In genomic region chr11:59183821-59184220, GRCm38 (mm10) we compare ENCODE assay signal across 8 mouse cellular contexts. TPM values are rescaled to one million over a fixed set of nuclear protein-coding genes. Genes with fewer than 3 reads are reported as not detected.
DNase-seq lines count a peak whose midpoint lies in the region; ATAC-seq lines count a peak whose summit lies in the region.

No protein-coding gene starts in this region.

- H3K4me2 ChIP-seq in intestine, embryonic 14.5 days (ENCODE audit: low read length): no peak overlapping the region
- no peak overlapping the region for H3K4me2 ChIP-seq in liver, embryonic 11.5 days

- peaks cover 28% of the 10 kb centered on the region for H3K36me3 ChIP-seq in intestine, embryonic 14.5 days (ENCODE audit: control insufficient read depth, insufficient read depth, low read length)
- H3K36me3 ChIP-seq in liver, embryonic 11.5 days (ENCODE audit: control insufficient read depth, insufficient read depth, low read length): peaks cover 14% of the 10 kb centered on the region

- H3K9me3 ChIP-seq in intestine, embryonic 14.5 days (ENCODE audit: control insufficient read depth, low read length): no peaks in the 10 kb centered on the region
- no peaks in the 10 kb centered on the region for H3K9me3 ChIP-seq in liver, embryonic 11.5 days (ENCODE audit: control insufficient read depth, low read length)

- ATAC-seq in intestine, embryonic 14.5 days (replicated peaks; ENCODE audit: low FRiP score, low TSS enrichment, low read depth): no peak
- peak; percentile 65 for ATAC-seq in liver, embryonic 11.5 days (replicated peaks; ENCODE audit: low FRiP score)
- no peak for ATAC-seq in activated CD4-positive, CD25-positive, alpha-beta regulatory T cell, adult 4 months

- WGBS in intestine, embryonic 14.5 days: 32% methylated on average over 3 of the region's 3 CpGs
- WGBS in liver, embryonic 11.5 days: 37% methylated on average over 3 of the region's 3 CpGs

- H3K9ac ChIP-seq in intestine, embryonic 14.5 days (ENCODE audit: low read length): no peak overlapping the region
- H3K9ac ChIP-seq in liver, embryonic 11.5 days (ENCODE audit: low read depth, low read length): no peak overlapping the region

- peak; percentile 36 for DNase-seq in thymus, postnatal 0 days (ENCODE audit: low spot score)
- no peak for DNase-seq in thymus, adult 18-20 months
- DNase-seq in adrenal gland, postnatal 36 days: peak; percentile 60 to 78
- peak; percentile 68 for DNase-seq in gastrocnemius, postnatal 25 days
- DNase-seq in intestine, embryonic 14.5 days (ENCODE audit: low spot score): peak; percentile 76
- DNase-seq in liver, embryonic 11.5 days (ENCODE audit: low spot score): no peak
- DNase-seq in ovary, postnatal 14 days (ENCODE audit: low spot score): peak; percentile 55

- H3K27ac ChIP-seq in intestine, embryonic 14.5 days (ENCODE audit: low read depth): no peak overlapping the region
- H3K27ac ChIP-seq in liver, embryonic 11.5 days (ENCODE audit: low read depth, low read length): no peak overlapping the region

- peaks cover 8% of the 10 kb centered on the region for H3K4me1 ChIP-seq in intestine, embryonic 14.5 days (replicated peaks; ENCODE audit: control insufficient read depth, insufficient read depth, low read length)
- peaks cover 8% of the 10 kb centered on the region; the same call in 1 of the 2 replicates for H3K4me1 ChIP-seq in liver, embryonic 11.5 days (replicated peaks; ENCODE audit: control insufficient read depth, insufficient read depth, low read length)

- H3K4me3 ChIP-seq in intestine, embryonic 14.5 days (ENCODE audit: low read depth, low read length): no peak overlapping the region
- H3K4me3 ChIP-seq in liver, embryonic 11.5 days (ENCODE audit: low read depth, low read length): no peak overlapping the region

- peaks cover 2% of the 10 kb centered on the region for H3K27me3 ChIP-seq in intestine, embryonic 14.5 days (replicated peaks; ENCODE audit: control insufficient read depth, insufficient read depth, low read length)
- H3K27me3 ChIP-seq in liver, embryonic 11.5 days (replicated peaks; ENCODE audit: control insufficient read depth, insufficient read depth, low read length): peaks cover 12% of the 10 kb centered on the region

RNA-seq across cellular contexts. Expression of gene Gjc2, which starts 0.8 kb away (rescaled TPM):
- polyA plus RNA-seq in thymus, postnatal 0 days (2015; fragmentation: Nextera tagmentation; extraction: Ambion mirVana): 0.18 and 0.26 TPM in 2 replicates
- total RNA-seq in adrenal gland, postnatal 36 days (2021): under 1 TPM; 0.40 TPM
- total RNA-seq in gastrocnemius, postnatal 25 days (2021): under 1 TPM; 0.33 to 0.48 TPM
- polyA plus RNA-seq in intestine, embryonic 14.5 days (2014; fragmentation: Nextera tagmentation; extraction: Ambion mirVana): 0.42 and 0.55 TPM in 2 replicates
- polyA plus RNA-seq in liver, embryonic 11.5 days (2014; fragmentation: Nextera tagmentation; extraction: Ambion mirVana): 0.07 TPM in 1 of 2 replicates, not detected in the other
- not detected for polyA plus RNA-seq in activated CD4-positive, CD25-positive, alpha-beta regulatory T cell, adult 4 months (2017; shearing (Covaris generic))

RNA-seq across cellular contexts. Expression of gene Guk1, which starts 8.2 kb away (rescaled TPM):
- polyA plus RNA-seq in thymus, postnatal 0 days (2015; fragmentation: Nextera tagmentation; extraction: Ambion mirVana): 92.3 and 93.0 TPM in 2 replicates
- 10 to 100 TPM; 62.2 to 68.3 TPM for total RNA-seq in adrenal gland, postnatal 36 days (2021)
- 10 to 100 TPM; 18.7 to 24.5 TPM for total RNA-seq in gastrocnemius, postnatal 25 days (2021)
- polyA plus RNA-seq in intestine, embryonic 14.5 days (2014; fragmentation: Nextera tagmentation; extraction: Ambion mirVana): 142 and 143 TPM in 2 replicates
- polyA plus RNA-seq in liver, embryonic 11.5 days (2014; fragmentation: Nextera tagmentation; extraction: Ambion mirVana): 131 and 134 TPM in 2 replicates
- polyA plus RNA-seq in activated CD4-positive, CD25-positive, alpha-beta regulatory T cell, adult 4 months (2017; shearing (Covaris generic)): 10 to 100 TPM; 60.2 to 63.5 TPM

RNA-seq across cellular contexts. Expression of gene Mrpl55, which starts 18.5 kb away (rescaled TPM):
- 106 and 110 TPM in 2 replicates for polyA plus RNA-seq in thymus, postnatal 0 days (2015; fragmentation: Nextera tagmentation; extraction: Ambion mirVana)
- total RNA-seq in adrenal gland, postnatal 36 days (2021): 10 to 100 TPM; 46.1 to 60.7 TPM
- 10 to 100 TPM; 47.8 to 48.4 TPM for total RNA-seq in gastrocnemius, postnatal 25 days (2021)
- polyA plus RNA-seq in intestine, embryonic 14.5 days (2014; fragmentation: Nextera tagmentation; extraction: Ambion mirVana): 107 and 117 TPM in 2 replicates
- 104 and 106 TPM in 2 replicates for polyA plus RNA-seq in liver, embryonic 11.5 days (2014; fragmentation: Nextera tagmentation; extraction: Ambion mirVana)
- 10 to 100 TPM; 49.4 to 50.0 TPM for polyA plus RNA-seq in activated CD4-positive, CD25-positive, alpha-beta regulatory T cell, adult 4 months (2017; shearing (Covaris generic))

RNA-seq across cellular contexts. Expression of gene Iba57, which starts 20.3 kb away (rescaled TPM):
- 5.3 and 5.7 TPM in 2 replicates for polyA plus RNA-seq in thymus, postnatal 0 days (2015; fragmentation: Nextera tagmentation; extraction: Ambion mirVana)
- total RNA-seq in adrenal gland, postnatal 36 days (2021): 10 to 100 TPM; 18.5 to 22.2 TPM
- total RNA-seq in gastrocnemius, postnatal 25 days (2021): 1 to 10 TPM; 7.3 to 9.3 TPM
- 2.4 and 3.1 TPM in 2 replicates for polyA plus RNA-seq in intestine, embryonic 14.5 days (2014; fragmentation: Nextera tagmentation; extraction: Ambion mirVana)
- polyA plus RNA-seq in liver, embryonic 11.5 days (2014; fragmentation: Nextera tagmentation; extraction: Ambion mirVana): 6.8 and 6.9 TPM in 2 replicates
- polyA plus RNA-seq in activated CD4-positive, CD25-positive, alpha-beta regulatory T cell, adult 4 months (2017; shearing (Covaris generic)): 1 to 10 TPM; 1.3 to 1.8 TPM

RNA-seq across cellular contexts. Expression of gene 2310033P09Rik, which starts 24.3 kb away (rescaled TPM):
- polyA plus RNA-seq in thymus, postnatal 0 days (2015; fragmentation: Nextera tagmentation; extraction: Ambion mirVana): 36.6 and 45.7 TPM in 2 replicates
- 10 to 100 TPM; 25.2 to 29.2 TPM for total RNA-seq in adrenal gland, postnatal 36 days (2021)
- 1 to 10 TPM; 2.8 to 3.3 TPM for total RNA-seq in gastrocnemius, postnatal 25 days (2021)
- 29.9 and 33.5 TPM in 2 replicates for polyA plus RNA-seq in intestine, embryonic 14.5 days (2014; fragmentation: Nextera tagmentation; extraction: Ambion mirVana)
- polyA plus RNA-seq in liver, embryonic 11.5 days (2014; fragmentation: Nextera tagmentation; extraction: Ambion mirVana): 38.4 and 41.3 TPM in 2 replicates
- polyA plus RNA-seq in activated CD4-positive, CD25-positive, alpha-beta regulatory T cell, adult 4 months (2017; shearing (Covaris generic)): 10 to 100 TPM; 17.5 to 18.7 TPM

Comparison
In these comparisons a context has a peak if more than half of its experiments do, and no peak if none do; other contexts are left out.
1. DNase-seq: peak in thymus, postnatal 0 days (single experiment), adrenal gland, postnatal 36 days (2 of 2), gastrocnemius, postnatal 25 days (single experiment), intestine, embryonic 14.5 days (single experiment) and ovary, postnatal 14 days (single experiment); none in thymus, adult 18-20 months (0 of 2) and liver, embryonic 11.5 days (single experiment).